Mouse (Mus musculus): ENCODE measurements around the gene Gorasp2.

Gorasp2 gene

GRCm38 (mm10) chr2:70660887-70661714 is at the start of gene Gorasp2:
TSS of gene Gorasp2 (plus strand) at chr2:70661576.
- peak; percentile 96 for DNase-seq (ENCODE audit: low spot score)

GRCm38 (mm10) chr2:70614745-70615351 is 46.5 kb upstream of the Gorasp2 start:
- no peak for DNase-seq (ENCODE audit: low spot score)

GRCm38 (mm10) chr2:70616076-70616475 is 45.3 kb upstream of the Gorasp2 start:
- DNase-seq (ENCODE audit: low spot score): no peak

DNA sequence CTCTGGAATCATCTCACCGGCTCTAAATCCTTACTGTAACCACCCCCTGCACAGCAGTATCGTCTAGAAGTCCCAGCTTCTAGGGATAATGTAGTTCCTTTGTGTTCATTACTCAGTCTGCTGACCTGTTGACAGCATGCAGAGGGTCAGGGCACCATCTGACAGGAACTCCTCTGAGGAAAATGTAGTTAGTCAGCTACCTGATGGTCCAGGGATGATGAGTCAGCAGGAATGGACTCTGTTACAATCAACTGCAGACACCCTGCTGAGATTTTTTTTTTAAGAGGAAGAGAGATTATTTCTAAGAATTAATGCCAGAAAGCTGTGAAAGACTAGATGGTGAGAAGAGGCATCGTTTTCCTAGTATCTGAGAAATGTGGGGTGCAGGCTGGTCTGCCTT is 44.8 kb upstream of the Gorasp2 start:
- DNase-seq (ENCODE audit: low spot score): no peak

DNA sequence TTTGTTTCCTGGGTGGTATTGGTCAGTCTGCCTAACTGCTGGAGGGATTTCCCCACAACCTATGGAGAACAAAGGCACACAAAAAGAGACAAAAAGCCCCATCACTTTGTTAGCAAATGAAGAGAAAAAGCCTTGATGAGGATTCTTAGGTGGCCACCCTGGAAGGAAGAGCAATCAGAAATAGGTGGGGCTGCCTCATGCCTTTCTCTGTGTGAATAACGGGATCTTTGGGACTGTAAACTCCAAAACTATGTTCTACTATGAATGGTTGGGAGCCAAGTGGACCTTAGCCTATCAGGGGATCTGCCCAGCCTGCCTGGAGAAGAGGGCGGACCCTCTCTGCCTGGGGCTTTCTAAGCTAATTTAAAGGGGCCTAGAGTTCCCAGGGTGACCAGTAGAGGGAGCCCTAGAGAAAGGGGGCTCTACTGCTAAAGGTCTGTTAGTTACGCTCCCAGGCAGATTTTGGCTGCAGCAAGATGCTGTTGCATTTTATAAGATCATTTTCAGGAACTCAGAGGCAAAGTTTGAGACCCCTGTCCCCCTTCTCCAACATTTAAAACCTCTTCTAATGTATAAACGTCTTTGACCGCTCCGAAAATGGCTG is 42.0 kb upstream of the Gorasp2 start:
- no peak for DNase-seq (ENCODE audit: low spot score)

GRCm38 (mm10) chr2:70620225-70620624 is 41.2 kb upstream of the Gorasp2 start:
- DNase-seq (ENCODE audit: low spot score): peak; percentile 32

DNA sequence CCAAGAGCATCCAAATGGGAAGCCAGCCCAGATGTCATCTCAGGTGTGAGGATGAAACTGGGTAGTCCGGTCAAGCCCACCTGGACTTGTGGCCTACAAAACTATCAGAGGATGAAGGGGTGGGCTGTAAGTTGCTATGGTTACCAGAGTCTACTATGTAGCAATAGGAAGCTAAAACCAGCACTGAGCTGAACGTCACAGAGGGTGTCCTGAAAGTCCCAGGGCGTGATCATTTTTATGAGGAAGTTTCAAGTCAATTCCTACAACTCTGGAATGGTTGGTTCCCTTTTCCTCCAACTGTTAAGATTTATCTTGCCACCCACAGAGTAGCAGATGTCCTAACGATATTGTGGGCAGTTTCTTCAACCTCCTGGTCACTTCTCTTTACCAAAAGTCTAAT is 39.1 kb upstream of the Gorasp2 start:
- DNase-seq (ENCODE audit: low spot score): no peak

GRCm38 (mm10) chr2:70625761-70626160 is 35.6 kb upstream of the Gorasp2 start:
- DNase-seq (ENCODE audit: low spot score): no peak

- DNase-seq (ENCODE audit: low spot score): no peak
These were observed 33.0 kb upstream of the Gorasp2 start for GRCm38 (mm10) chr2:70628397-70628796.

GRCm38 (mm10) chr2:70629339-70629761 is 32.0 kb upstream of the Gorasp2 start:
- no peak for DNase-seq (ENCODE audit: low spot score)

DNA sequence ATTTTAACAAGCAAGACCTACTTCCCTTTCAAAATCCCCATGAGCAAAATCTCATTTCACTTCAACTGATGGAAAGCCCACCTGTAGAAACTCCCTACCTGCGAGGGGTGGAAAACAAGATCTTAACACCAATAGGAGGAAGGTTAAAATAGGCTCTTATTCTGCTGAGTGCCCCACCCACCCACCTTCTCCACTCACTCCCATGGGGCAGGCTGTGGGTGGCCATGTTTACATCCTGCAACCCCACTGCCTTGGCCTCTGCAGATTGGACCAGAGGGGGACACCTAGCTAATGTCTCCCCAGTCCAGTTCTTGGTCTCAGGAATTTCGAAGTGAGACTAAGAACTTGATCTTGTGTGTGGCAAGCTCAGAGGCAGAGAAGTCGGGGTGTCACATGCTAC is 31.5 kb upstream of the Gorasp2 start:
- DNase-seq (ENCODE audit: low spot score): no peak

GRCm38 (mm10) chr2:70631321-70631720 is 30.1 kb upstream of the Gorasp2 start:
- DNase-seq (ENCODE audit: low spot score): no peak

DNA sequence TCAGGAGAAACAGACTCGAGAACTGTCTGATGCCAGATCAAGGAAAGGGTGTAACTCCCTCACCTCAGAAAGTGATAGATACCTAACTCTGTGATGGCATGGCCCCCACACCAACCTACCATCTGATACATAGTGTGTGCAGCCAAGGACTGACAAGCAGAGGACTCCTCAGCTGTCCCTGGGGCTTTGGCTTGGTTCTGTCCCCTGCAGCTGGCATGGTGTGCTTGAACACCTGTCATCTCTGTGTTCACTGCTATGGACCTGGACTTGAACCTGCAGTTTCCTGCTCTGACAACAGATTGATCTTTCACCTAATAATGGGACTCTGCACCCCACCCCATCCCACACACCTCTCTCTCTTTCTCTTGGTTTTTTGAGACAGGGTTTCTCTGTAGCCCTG is 29.0 kb upstream of the Gorasp2 start:
- no peak for DNase-seq (ENCODE audit: low spot score)

DNA sequence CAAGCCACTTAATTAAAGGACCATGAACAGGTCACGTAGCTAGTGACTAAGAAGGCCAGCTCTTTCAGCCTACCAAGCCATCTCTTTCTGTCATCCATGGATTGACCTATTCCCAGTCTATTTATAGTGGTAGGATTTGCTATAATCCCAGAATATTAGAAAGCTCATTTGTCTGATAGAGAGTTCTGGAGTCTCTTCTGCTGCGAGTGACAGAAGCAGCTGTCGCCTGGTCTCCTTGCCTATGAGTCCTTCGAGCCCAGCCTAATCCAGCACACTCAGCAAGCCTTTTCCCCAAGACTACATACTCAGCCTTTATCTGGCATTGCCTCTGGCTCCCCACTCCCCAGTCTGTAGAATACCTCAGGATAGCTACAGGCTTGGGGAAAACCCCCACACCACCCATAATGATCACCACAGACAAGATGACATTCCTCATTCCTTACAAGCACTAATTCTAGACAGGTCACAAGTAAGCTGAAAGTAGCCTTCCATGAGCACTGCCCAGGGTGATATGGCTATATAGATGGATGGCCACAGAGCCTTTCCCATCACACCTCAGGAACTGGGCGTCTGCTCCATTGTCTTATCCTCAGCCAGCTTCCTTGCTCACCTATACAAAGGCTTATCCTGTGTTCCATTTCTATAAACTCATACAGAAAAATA is 27.2 kb upstream of the Gorasp2 start:
- DNase-seq (ENCODE audit: low spot score): no peak

GRCm38 (mm10) chr2:70640968-70641367 is 20.4 kb upstream of the Gorasp2 start:
- no peak for DNase-seq (ENCODE audit: low spot score)

- DNase-seq (ENCODE audit: low spot score): no peak
These were observed 18.3 kb upstream of the Gorasp2 start for GRCm38 (mm10) chr2:70642971-70643565.

GRCm38 (mm10) chr2:70645266-70645780 is 16.1 kb upstream of the Gorasp2 start:
- no peak for DNase-seq (ENCODE audit: low spot score)

- no peak for DNase-seq (ENCODE audit: low spot score)
These were observed 13.7 kb upstream of the Gorasp2 start for GRCm38 (mm10) chr2:70647681-70648080.

GRCm38 (mm10) chr2:70648271-70648670 is 13.1 kb upstream of the Gorasp2 start:
- no peak for DNase-seq (ENCODE audit: low spot score)

DNA sequence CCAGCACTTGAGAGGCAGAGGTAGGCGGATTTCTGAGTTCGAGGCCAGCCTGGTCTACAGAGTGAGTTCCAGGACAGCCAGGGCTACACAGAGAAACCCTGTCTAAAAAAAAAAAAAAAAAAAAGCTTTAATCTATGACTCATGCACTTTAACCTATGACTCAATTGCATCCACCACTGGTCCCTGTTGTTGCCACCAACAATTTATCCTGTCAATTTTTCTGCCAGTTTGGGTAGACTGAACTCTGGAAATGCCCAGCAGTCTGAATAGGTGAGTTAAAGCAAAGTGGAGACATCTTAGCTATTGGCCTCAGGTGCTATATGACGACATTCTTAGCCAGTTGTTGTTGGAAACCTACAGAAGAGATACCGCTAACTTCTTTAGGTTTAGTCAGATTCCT is 11.9 kb upstream of the Gorasp2 start:
- DNase-seq (ENCODE audit: low spot score): no peak

GRCm38 (mm10) chr2:70651820-70652219 is 9.6 kb upstream of the Gorasp2 start:
- no peak for DNase-seq (ENCODE audit: low spot score)

- no peak for DNase-seq (ENCODE audit: low spot score)
These were observed 4.3 kb upstream of the Gorasp2 start for GRCm38 (mm10) chr2:70657083-70657482.
